Mouse (Mus musculus): ENCODE data around the gene Zfp410. TPM values are rescaled to one million over a fixed set of nuclear protein-coding genes. Genes with fewer than 3 reads are reported as not detected.
"Not testable (repeated sequence)": the region's sequence is repeated elsewhere in the genome, so short reads cannot be mapped to it uniquely, and the experiment has no call there.

Zfp410 gene
- polyA plus RNA-seq, 1 experiment from 2014 or later, result 46.3 TPM

GRCm38 (mm10) chr12:84288461-84288860 is 28.2 kb upstream of the Zfp410 start:
- Histone ChIP-seq H3K4me3 (no peak overlapping the region), H3K27me3 (no peaks in the 10 kb centered on the region), H3K4me2 (no peak overlapping the region), H3K9ac (no peak overlapping the region), H3K4me1 (replicated peaks) (peaks cover 10% of the 10 kb centered on the region), H3K36me3 (peaks cover 9% of the 10 kb centered on the region), H3K27ac (no peak overlapping the region), H3K9me3 (replicated peaks) (no peaks in the 10 kb centered on the region)
- 70% methylated on average over 3 of the region's 3 CpGs for WGBS
- no peak for ATAC-seq (replicated peaks; ENCODE audit: insufficient number of reproducible peaks, insufficient read depth, low FRiP score, low read depth)

- Histone ChIP-seq H3K4me2 (no peak overlapping the region), H3K4me3 (no peak overlapping the region), H3K9ac (no peak overlapping the region), H3K27me3 (no peaks in the 10 kb centered on the region), H3K36me3 (peaks cover 74% of the 10 kb centered on the region), H3K27ac (no peak overlapping the region), H3K4me1 (replicated peaks) (no peaks in the 10 kb centered on the region), H3K9me3 (replicated peaks) (no peaks in the 10 kb centered on the region)
- 96% methylated on average over 6 of the region's 6 CpGs for WGBS
- no peak for ATAC-seq (replicated peaks; ENCODE audit: insufficient number of reproducible peaks, insufficient read depth, low FRiP score, low read depth)
Measured at GRCm38 (mm10) chr12:84297851-84298250, 18.8 kb upstream of the Zfp410 start.

- Histone ChIP-seq H3K4me2 (no peak overlapping the region), H3K36me3 (peaks cover 74% of the 10 kb centered on the region)
Measured at GRCm38 (mm10) chr12:84299265-84299664, 17.4 kb upstream of the Zfp410 start.

GRCm38 (mm10) chr12:84304101-84304500 is 12.6 kb upstream of the Zfp410 start:
- Histone ChIP-seq H3K27ac (no peak overlapping the region), H3K4me3 (no peak overlapping the region), H3K36me3 (peaks cover 63% of the 10 kb centered on the region), H3K9me3 (replicated peaks) (no peaks in the 10 kb centered on the region), H3K4me2 (no peak overlapping the region), H3K9ac (no peak overlapping the region), H3K27me3 (no peaks in the 10 kb centered on the region), H3K4me1 (replicated peaks) (no peaks in the 10 kb centered on the region)
- ATAC-seq (replicated peaks; ENCODE audit: insufficient number of reproducible peaks, insufficient read depth, low FRiP score, low read depth), result no peak
- WGBS, result 92% methylated on average over 5 of the region's 5 CpGs

More at GRCm38 (mm10) chr12:84299265-84299664, 17.4 kb upstream of the Zfp410 start:
- Histone ChIP-seq H3K4me3 (no peak overlapping the region), H3K9me3 (replicated peaks) (no peaks in the 10 kb centered on the region), H3K9ac (no peak overlapping the region), H3K27ac (no peak overlapping the region), H3K27me3 (no peaks in the 10 kb centered on the region), H3K4me1 (replicated peaks) (no peaks in the 10 kb centered on the region)
- WGBS, result 93% methylated on average over 2 of the region's 2 CpGs
- no peak for ATAC-seq (replicated peaks; ENCODE audit: insufficient number of reproducible peaks, insufficient read depth, low FRiP score, low read depth)

GRCm38 (mm10) chr12:84304554-84304953 is 12.1 kb upstream of the Zfp410 start:
- H3K27me3 ChIP-seq, result no peaks in the 10 kb centered on the region
- peaks cover 61% of the 10 kb centered on the region for H3K36me3 ChIP-seq
- no peak overlapping the region for H3K4me3 ChIP-seq
- ATAC-seq (replicated peaks; ENCODE audit: insufficient number of reproducible peaks, insufficient read depth, low FRiP score, low read depth), result no peak
- no peak overlapping the region for H3K4me2 ChIP-seq
- no peaks in the 10 kb centered on the region for H3K9me3 ChIP-seq (replicated peaks)
- 76% methylated on average over 1 of the region's 1 CpGs for WGBS
- no peak overlapping the region for H3K9ac ChIP-seq
- no peak overlapping the region for H3K27ac ChIP-seq
- no peaks in the 10 kb centered on the region for H3K4me1 ChIP-seq (replicated peaks)

- 77% methylated on average over 4 of the region's 5 CpGs for WGBS
- Histone ChIP-seq H3K4me2 (no peak overlapping the region), H3K27me3 (no peaks in the 10 kb centered on the region), H3K9ac (no peak overlapping the region), H3K9me3 (replicated peaks) (no peaks in the 10 kb centered on the region), H3K4me1 (replicated peaks) (peaks cover 9% of the 10 kb centered on the region), H3K27ac (no peak overlapping the region), H3K36me3 (peaks cover 38% of the 10 kb centered on the region), H3K4me3 (no peak overlapping the region)
- ATAC-seq (replicated peaks; ENCODE audit: insufficient number of reproducible peaks, insufficient read depth, low FRiP score, low read depth), result no peak
Measured at GRCm38 (mm10) chr12:84311306-84311705, 5.3 kb upstream of the Zfp410 start.

GRCm38 (mm10) chr12:84316006-84316405 is 646 bp upstream of the Zfp410 start:
- Histone ChIP-seq H3K27ac (peak overlapping the region; percentile 99), H3K4me2 (peak overlapping the region; percentile 84), H3K9me3 (replicated peaks) (no peaks in the 10 kb centered on the region), H3K4me3 (peak overlapping the region; percentile 98), H3K36me3 (peaks cover 12% of the 10 kb centered on the region; the same call in 1 of the 2 replicates), H3K9ac (peak overlapping the region; percentile 98), H3K4me1 (replicated peaks) (peaks cover 20% of the 10 kb centered on the region), H3K27me3 (no peaks in the 10 kb centered on the region)
- ATAC-seq (replicated peaks; ENCODE audit: insufficient number of reproducible peaks, insufficient read depth, low FRiP score, low read depth), result no peak
- WGBS, result 25% methylated on average over 7 of the region's 7 CpGs

GRCm38 (mm10) chr12:84327111-84327512 is 10.5 kb downstream of the Zfp410 start:
- peak overlapping the region; percentile 74 for H3K27ac ChIP-seq
- peaks cover 16% of the 10 kb centered on the region for H3K4me1 ChIP-seq (replicated peaks)
- H3K27me3 ChIP-seq, result no peaks in the 10 kb centered on the region
- peaks cover 52% of the 10 kb centered on the region for H3K36me3 ChIP-seq
- 25% methylated on average over 4 of the region's 4 CpGs for WGBS
- H3K4me2 ChIP-seq, result no peak overlapping the region
- H3K9ac ChIP-seq, result no peak overlapping the region
- no peak overlapping the region for H3K4me3 ChIP-seq
- no peaks in the 10 kb centered on the region for H3K9me3 ChIP-seq (replicated peaks)
- ATAC-seq (replicated peaks; ENCODE audit: insufficient number of reproducible peaks, insufficient read depth, low FRiP score, low read depth), result peak; percentile 84

GRCm38 (mm10) chr12:84336963-84337625 is 20.4 kb downstream of the Zfp410 start:
- H3K4me3 ChIP-seq, result no peak overlapping the region
- ATAC-seq (replicated peaks; ENCODE audit: insufficient number of reproducible peaks, insufficient read depth, low FRiP score, low read depth), result no peak
- no peak overlapping the region for H3K4me2 ChIP-seq
- no peaks in the 10 kb centered on the region for H3K4me1 ChIP-seq (replicated peaks)
- H3K27me3 ChIP-seq, result no peaks in the 10 kb centered on the region
- H3K36me3 ChIP-seq, result peaks cover 82% of the 10 kb centered on the region
- WGBS, result 86% methylated on average over 11 of the region's 11 CpGs
- no peak overlapping the region for H3K27ac ChIP-seq
- no peak overlapping the region for H3K9ac ChIP-seq
- H3K9me3 ChIP-seq (replicated peaks), result no peaks in the 10 kb centered on the region

- no peak for ATAC-seq (replicated peaks; ENCODE audit: insufficient number of reproducible peaks, insufficient read depth, low FRiP score, low read depth)
- Histone ChIP-seq H3K9me3 (replicated peaks) (no peaks in the 10 kb centered on the region), H3K4me3 (no peak overlapping the region), H3K9ac (no peak overlapping the region), H3K4me1 (replicated peaks) (no peaks in the 10 kb centered on the region), H3K4me2 (no peak overlapping the region), H3K27me3 (no peaks in the 10 kb centered on the region), H3K27ac (no peak overlapping the region), H3K36me3 (peaks cover 39% of the 10 kb centered on the region)
- WGBS, result 53% methylated on average over 2 of the region's 2 CpGs
Measured at GRCm38 (mm10) chr12:84347192-84347591, 30.5 kb downstream of the Zfp410 start.

- H3K4me3 ChIP-seq; H3K9ac ChIP-seq; H3K36me3 ChIP-seq; H3K9me3 ChIP-seq (replicated peaks); H3K27me3 ChIP-seq; H3K27ac ChIP-seq; H3K4me2 ChIP-seq; ATAC-seq (replicated peaks; ENCODE audit: insufficient number of reproducible peaks, insufficient read depth, low FRiP score, low read depth): not testable (repeated sequence)
- 73% methylated on average over 2 of the region's 2 CpGs for WGBS
- H3K4me1 ChIP-seq (replicated peaks), result peaks cover 21% of the 10 kb centered on the region
Measured at GRCm38 (mm10) chr12:84358699-84359098, 42.0 kb downstream of the Zfp410 start.

Data from heart, embryonic 15.5 days (tissue).